Mouse (Mus musculus) urinary bladder, postnatal 36 days (tissue): ENCODE measurements around the gene Ccdc27.

Experiments
- DNase-seq, 2 experiments: peaks; one replicate each; pipeline ENCODE4 v3.0.0; 2022; ENCODE audit warnings: low spot score in 2 of 2, mixed read lengths in 1 of 2

The Ccdc27 gene

DNA sequence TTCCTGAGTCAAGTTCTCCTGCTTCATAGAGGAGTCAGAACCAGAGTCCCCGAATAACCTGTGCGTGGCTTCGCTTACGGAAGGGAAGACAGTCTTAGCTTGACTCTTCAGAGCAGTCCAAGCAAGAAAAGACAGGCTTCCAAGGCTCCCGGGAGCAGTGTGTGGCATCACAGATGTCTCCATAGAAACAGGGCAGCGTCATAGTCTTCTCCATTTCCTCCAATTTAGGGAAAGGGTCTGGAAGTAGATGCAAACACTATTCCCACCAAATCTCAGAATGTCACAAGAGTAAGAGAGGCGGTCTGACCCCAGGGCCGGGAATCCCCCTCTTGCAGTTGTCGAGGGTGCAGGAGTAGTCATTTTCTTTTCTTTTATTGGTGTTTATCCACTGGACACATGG is at the start of gene Ccdc27:
Gene Ccdc27, minus strand, starts transcription at position 101 of the 400 bp plus-strand sequence.
- DNase-seq = no peak

GRCm38 (mm10) chr4:154091356-154091755 is 48.9 kb upstream of the Ccdc27 start:
- DNase-seq = no peak

DNA sequence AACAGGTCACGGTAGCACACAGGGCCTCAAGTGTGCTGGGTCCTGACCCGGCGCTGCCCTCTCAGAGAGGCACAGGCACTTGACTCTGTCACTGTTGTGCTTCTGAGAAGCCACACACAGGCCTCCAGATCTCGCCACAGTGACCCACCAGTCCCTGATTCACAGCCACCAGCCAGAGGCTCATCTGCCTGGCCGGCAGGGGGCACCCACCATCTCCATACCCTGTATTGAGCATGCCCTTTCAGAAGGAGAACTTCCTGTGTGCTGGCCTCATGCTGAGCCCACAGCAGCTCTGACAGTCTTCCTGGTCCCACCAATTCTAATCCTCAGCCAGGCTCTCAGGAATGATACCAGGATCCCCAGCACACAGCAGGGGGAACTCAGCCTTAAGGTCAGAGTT is 46.7 kb upstream of the Ccdc27 start:
- no peak for DNase-seq

GRCm38 (mm10) chr4:154086436-154086835 is 44.0 kb upstream of the Ccdc27 start:
- DNase-seq = no peak

- no peak for DNase-seq
Measured at GRCm38 (mm10) chr4:154085856-154086255, 43.4 kb upstream of the Ccdc27 start.

GRCm38 (mm10) chr4:154081974-154082373 is 39.5 kb upstream of the Ccdc27 start:
- DNase-seq = no peak

- no peak for DNase-seq
Measured at GRCm38 (mm10) chr4:154081021-154081420, 38.5 kb upstream of the Ccdc27 start.

DNA sequence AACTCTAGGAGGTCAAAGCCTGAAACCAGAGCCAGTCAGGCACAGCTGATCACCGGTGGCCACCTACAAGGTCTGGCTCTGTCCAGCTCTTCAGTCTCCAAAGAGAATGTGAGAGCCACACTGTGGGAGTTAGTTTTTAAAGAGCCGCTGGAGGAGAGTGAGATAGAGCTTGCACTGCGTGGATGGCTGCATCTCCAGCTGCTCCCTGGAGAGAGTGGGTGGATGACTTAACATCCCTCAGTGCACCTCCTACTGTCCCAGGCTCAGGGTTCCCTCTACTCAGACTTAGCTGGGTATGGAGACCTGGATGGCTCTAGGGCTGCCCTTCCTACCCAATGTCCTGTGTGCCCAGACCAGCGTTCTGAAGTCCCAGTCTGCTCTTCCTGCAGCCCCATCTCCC is 37.7 kb upstream of the Ccdc27 start:
- no peak for DNase-seq

DNA sequence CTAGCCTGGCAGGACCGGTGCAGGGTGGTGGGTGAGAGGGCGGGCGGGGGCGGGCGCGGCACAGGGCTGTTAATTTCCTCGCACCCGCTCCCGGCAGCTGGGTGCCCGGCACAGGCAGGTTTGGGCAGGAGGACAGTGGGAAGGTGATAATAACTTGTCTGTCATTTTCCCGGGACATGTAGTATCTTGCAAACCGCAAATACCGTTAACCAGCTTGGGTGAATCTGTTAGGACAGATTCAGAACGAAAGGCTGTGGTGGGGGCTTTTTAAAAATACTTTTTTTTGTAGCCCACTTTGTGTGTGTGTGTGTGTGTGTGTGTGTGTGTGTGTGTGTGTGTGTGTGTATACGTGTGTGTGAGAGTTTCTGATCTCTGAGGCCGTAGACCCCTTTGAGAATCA is 29.5 kb upstream of the Ccdc27 start:
- DNase-seq = no peak

- DNase-seq = peak in 1 of 2 experiments; percentile 39
Measured at GRCm38 (mm10) chr4:154071521-154071920, 29.0 kb upstream of the Ccdc27 start.

GRCm38 (mm10) chr4:154070896-154071295 is 28.4 kb upstream of the Ccdc27 start:
- DNase-seq = no peak

- DNase-seq = no peak
Measured at GRCm38 (mm10) chr4:154064827-154065773, 22.6 kb upstream of the Ccdc27 start.

DNA sequence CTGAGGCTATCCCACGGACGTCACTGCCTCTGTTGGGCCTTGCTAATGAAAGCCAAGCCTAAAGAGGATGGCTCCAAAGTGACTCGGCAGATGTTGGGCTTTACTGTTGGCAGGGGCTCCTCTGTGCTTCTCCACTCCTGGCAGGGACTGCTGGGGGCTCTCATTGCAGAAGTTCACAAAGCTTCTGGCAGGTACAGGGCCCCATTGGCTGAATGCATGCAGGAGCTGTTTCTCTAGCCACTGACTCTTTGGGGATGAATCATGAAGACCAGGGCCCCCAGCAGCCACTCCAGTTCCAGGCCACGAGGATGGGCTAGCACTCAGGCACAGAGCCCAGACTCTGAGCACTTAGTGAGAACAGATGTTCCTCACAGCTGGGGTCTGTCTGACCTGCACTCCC is 15.2 kb upstream of the Ccdc27 start:
- no peak for DNase-seq

GRCm38 (mm10) chr4:154056661-154057060 is 14.2 kb upstream of the Ccdc27 start:
- peak in 1 of 2 experiments; percentile 26 for DNase-seq

DNA sequence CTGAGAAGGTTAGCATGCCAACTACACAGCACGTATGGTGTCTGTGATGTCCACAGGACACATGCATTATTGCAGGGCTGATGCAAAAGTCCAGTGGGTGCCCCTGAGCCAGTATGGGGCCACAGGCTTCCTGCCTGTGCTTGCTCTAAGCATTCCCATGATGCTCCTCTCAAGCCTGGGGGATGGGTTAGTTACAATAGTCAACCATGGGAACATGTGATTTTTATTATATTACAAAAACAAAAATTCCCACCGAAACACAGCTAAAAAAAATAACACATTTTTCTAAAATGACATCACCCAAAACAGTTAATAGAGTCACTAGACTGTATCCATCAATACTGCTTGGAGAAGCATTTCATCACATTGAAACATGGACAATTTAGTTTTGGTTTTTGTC is 13.6 kb upstream of the Ccdc27 start:
- DNase-seq = no peak

DNA sequence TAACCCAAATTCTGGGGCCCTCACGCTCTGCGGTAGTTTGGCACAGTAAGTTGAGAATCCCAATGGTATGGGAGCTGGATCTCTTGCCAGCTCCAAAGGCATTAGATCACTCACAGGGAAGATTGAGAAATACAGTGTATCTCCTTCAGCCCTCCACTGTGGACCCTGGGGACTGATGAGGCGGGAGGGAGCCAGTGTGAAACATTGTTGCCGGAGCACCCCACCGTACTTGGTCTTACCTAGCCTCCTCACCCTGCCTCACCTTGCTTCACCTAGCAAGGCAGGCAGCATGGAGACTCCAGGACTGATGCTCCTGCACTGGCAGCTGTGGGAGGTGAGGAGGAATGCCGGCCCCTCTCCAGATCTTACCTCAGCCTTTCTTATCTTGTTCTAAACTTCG is 13.0 kb upstream of the Ccdc27 start:
- peak in 1 of 2 experiments; percentile 19 for DNase-seq

- no peak for DNase-seq
Measured at GRCm38 (mm10) chr4:154053065-154053464, 10.6 kb upstream of the Ccdc27 start.

DNA sequence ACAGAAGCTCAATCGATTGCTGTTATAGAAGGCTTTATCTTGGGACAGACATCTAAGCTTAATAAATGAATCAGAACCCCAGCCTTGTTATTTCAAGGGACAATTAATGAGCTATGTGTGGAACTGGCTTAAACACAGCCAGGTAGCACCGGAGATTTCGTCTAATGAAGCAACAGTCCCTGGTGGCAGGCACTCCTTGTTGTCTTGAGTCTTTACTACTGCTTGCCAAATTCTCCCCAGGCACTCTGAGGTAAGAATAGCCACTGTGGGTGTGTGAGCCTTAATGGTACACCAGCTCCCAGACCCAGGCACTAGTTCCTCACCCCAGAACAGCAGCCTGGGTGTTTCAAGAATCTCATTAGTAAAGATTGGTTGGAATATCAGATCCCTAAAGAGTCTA is 8.9 kb upstream of the Ccdc27 start:
- DNase-seq = no peak

DNA sequence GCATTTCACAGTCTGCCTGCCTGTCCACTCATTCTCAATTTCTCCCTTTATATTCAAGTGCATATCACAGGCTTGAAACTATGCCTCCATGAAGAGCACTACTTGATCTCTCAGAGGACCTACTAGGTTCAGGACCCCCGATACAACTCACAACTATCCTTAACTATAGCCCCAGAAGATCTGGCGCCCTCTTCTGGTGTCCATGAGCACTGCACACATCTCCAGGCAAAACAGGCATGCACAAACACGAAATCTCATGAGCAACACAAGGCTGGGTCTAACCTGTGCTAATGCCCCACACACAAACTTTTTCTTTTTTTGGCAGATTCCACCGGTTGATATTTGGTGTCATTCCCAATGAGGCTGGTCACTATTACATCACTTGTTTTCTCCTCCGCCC is 3.4 kb upstream of the Ccdc27 start:
- no peak for DNase-seq

- DNase-seq = no peak
Measured at GRCm38 (mm10) chr4:154037123-154037522, 5.4 kb downstream of the Ccdc27 start.

GRCm38 (mm10) chr4:154028646-154029045 is 13.8 kb downstream of the Ccdc27 start:
- DNase-seq = no peak

DNA sequence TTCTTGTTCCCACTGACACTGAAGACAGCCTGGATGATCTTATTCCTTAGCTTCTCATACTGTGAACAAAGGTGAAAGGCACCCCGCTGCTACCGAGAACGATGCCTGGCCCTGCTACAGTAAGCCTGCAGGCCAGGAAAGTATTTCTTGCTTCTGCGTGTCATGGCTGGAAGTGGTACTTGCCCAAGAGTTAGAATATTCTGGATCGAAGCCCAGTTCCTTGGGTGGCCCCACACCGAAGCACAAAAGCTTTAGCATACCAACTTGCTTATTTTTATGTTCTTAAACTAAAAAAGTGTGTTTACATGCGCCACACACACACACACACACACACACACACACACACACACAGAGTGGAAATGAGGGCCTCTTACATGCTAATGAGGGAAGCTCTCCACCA is 14.4 kb downstream of the Ccdc27 start:
- DNase-seq = no peak

DNA sequence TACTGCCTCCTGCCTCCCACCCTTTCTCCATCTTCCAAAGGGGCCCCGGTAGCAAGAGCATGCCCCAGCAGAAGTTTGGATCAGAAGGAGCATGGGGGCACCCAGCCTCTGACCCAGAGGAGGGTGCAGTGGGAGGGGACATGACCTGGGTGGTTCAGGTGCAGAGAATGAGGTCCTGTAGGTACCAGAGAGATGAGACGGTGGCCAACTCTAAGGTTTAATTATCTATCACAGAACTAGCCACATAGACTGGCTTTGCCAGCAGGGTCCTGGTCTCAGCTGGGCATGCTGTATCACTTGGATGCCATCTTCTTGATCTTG is 16.1 kb downstream of the Ccdc27 start:
- no peak for DNase-seq
